Mouse (Mus musculus) hematopoietic multipotent progenitor cell, adult 10-12 weeks (in vitro differentiated cells): ENCODE measurements around the gene Irf2. TPM values are rescaled to one million over a fixed set of nuclear protein-coding genes. Genes with fewer than 3 reads are reported as not detected.

ENCODE experiments used
- polyA plus RNA-seq: library from polyadenylated mRNA; stranded (reverse); fragments of >175 nt; gene quantifications from 2 replicates; pipeline ENCODE4 v1.2.3, GENCODE M21; 2012; ENCODE audit warnings: low replicate concordance

The Irf2 gene
- polyA plus RNA-seq = 34.2 and 85.6 TPM in 2 replicates

GRCm38 (mm10) chr8:46739003-46739949, at the start of gene Irf2:
Gene Irf2 (plus strand): TSS chr8:46739732.

Other genes with a start within 250 kb of the Irf2 start
- 1.4 and 2.7 TPM in 2 replicates for gene Cenpu, start 187.7 kb upstream of the Irf2 start, polyA plus RNA-seq
- gene Primpol, start 122.5 kb upstream of the Irf2 start, polyA plus RNA-seq = 0.43 and 1.6 TPM in 2 replicates
- 1.5 and 8.6 TPM in 2 replicates for gene Casp3, start 122.4 kb upstream of the Irf2 start, polyA plus RNA-seq
- gene Enpp6, start 247.2 kb downstream of the Irf2 start, polyA plus RNA-seq = 0.02 and 0.11 TPM in 2 replicates